Mouse (Mus musculus) urinary bladder, postnatal 14 days (tissue): ENCODE data around the gene Nr4a3.

Experiments used
- DNase-seq: peaks from one replicate; pipeline ENCODE4 v3.0.0; 2021; ENCODE audit warnings: low spot score

Gene Nr4a3

GRCm38 (mm10) chr4:48050442-48050841, 5.5 kb downstream of the Nr4a3 start:
- no peak for DNase-seq

GRCm38 (mm10) chr4:48051086-48051673, 6.2 kb downstream of the Nr4a3 start:
- DNase-seq, result no peak

GRCm38 (mm10) chr4:48051674-48052121, 6.7 kb downstream of the Nr4a3 start:
- no peak for DNase-seq

- DNase-seq, result no peak
These were observed 16.8 kb downstream of the Nr4a3 start for GRCm38 (mm10) chr4:48061716-48062115.

GRCm38 (mm10) chr4:48064311-48064710, 19.4 kb downstream of the Nr4a3 start:
- DNase-seq, result no peak

- DNase-seq, result no peak
These were observed 21.7 kb downstream of the Nr4a3 start for GRCm38 (mm10) chr4:48066676-48067075.

GRCm38 (mm10) chr4:48069111-48069510, 24.2 kb downstream of the Nr4a3 start:
- DNase-seq, result no peak

- DNase-seq, result peak; percentile 22
These were observed 27.1 kb downstream of the Nr4a3 start for GRCm38 (mm10) chr4:48072006-48072405.

GRCm38 (mm10) chr4:48073325-48073724, 28.4 kb downstream of the Nr4a3 start:
- DNase-seq, result no peak

- DNase-seq, result no peak
These were observed 29.7 kb downstream of the Nr4a3 start for GRCm38 (mm10) chr4:48074451-48075240.

- DNase-seq, result peak; percentile 35
These were observed 31.9 kb downstream of the Nr4a3 start for GRCm38 (mm10) chr4:48076693-48077471.

GRCm38 (mm10) chr4:48078213-48078612, 33.3 kb downstream of the Nr4a3 start:
- no peak for DNase-seq

- DNase-seq, result no peak
These were observed 34.5 kb downstream of the Nr4a3 start for GRCm38 (mm10) chr4:48079285-48080039.

GRCm38 (mm10) chr4:48083452-48083851, 38.5 kb downstream of the Nr4a3 start:
- no peak for DNase-seq

- no peak for DNase-seq
These were observed 41.7 kb downstream of the Nr4a3 start for GRCm38 (mm10) chr4:48086609-48087008.

- DNase-seq, result no peak
These were observed 42.5 kb downstream of the Nr4a3 start for GRCm38 (mm10) chr4:48087497-48087896.

GRCm38 (mm10) chr4:48093221-48093620, 48.3 kb downstream of the Nr4a3 start:
- DNase-seq, result no peak

GRCm38 (mm10) chr4:48100217-48100616, 55.3 kb downstream of the Nr4a3 start:
- no peak for DNase-seq

- DNase-seq, result no peak
These were observed 57.0 kb downstream of the Nr4a3 start for GRCm38 (mm10) chr4:48101981-48102380.

GRCm38 (mm10) chr4:48105387-48105786, 60.4 kb downstream of the Nr4a3 start:
- no peak for DNase-seq

- no peak for DNase-seq
These were observed 62.1 kb downstream of the Nr4a3 start for GRCm38 (mm10) chr4:48107086-48107485.

- no peak for DNase-seq
These were observed 63.6 kb downstream of the Nr4a3 start for GRCm38 (mm10) chr4:48108591-48108990.
